Mouse (Mus musculus) liver, embryonic 14.5 days (tissue): ENCODE results near the gene Lmtk2.

Experiments used
- CTCF ChIP-seq: IDR thresholded peaks from 2 replicates; pipeline ENCODE4 v1.5.1; 2016; ENCODE audit warnings: antibody characterized with exemption, low read depth, control low read depth
- EP300 ChIP-seq: IDR thresholded peaks from 2 replicates; pipeline ENCODE4 v1.6.1; 2016; ENCODE audit warnings: antibody characterized with exemption, low read depth

- TF ChIP-seq EP300 (no peak), CTCF (no peak)
These were observed 84.3 kb downstream of the Lmtk2 start for GRCm38 (mm10) chr5:144184350-144185045.
